Mouse (Mus musculus): ENCODE measurements at regions not wholly inside any gene's neighbourhood (a gene's known extent, or its start where the extent isn't known, plus 50 kb on each side); places are given as distances from the start of the nearest gene placed in this dataset.

DNA sequence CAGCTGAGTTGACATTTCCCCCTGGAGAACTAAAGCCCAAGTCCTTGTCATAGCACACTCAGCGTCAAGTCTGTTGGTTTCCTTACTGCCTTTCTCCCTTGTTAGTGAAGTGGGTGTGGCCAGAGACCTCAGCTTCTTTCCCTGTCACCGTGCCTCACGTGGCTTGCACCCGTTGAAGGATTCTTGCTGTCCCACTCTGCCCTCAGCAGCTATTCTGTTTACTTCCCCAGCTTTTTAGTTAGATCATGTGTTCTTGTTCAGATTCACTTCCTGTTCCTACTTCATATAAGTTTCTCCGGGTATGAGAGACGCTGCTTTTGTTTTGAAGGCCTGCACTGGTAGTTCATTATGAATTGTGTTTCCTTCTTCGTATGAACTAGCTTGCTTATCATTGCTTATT, 278.5 kb upstream of the Zfp703 start:
- Histone ChIP-seq H3K36me3 (replicated peaks) (no peaks in the 10 kb centered on the region), H3K9me3 (no peaks in the 10 kb centered on the region), H3K4me2 (no peak overlapping the region), H3K27ac (no peak overlapping the region), H3K9ac (no peak overlapping the region), H3K4me1 (no peaks in the 10 kb centered on the region), H3K27me3 (peaks cover 4% of the 10 kb centered on the region; the same call in 1 of the 2 replicates), H3K4me3 (replicated peaks) (no peak overlapping the region)
- no peak for ATAC-seq (ENCODE audit: low FRiP score)
- 75% methylated on average over 7 of the region's 7 CpGs for WGBS

DNA sequence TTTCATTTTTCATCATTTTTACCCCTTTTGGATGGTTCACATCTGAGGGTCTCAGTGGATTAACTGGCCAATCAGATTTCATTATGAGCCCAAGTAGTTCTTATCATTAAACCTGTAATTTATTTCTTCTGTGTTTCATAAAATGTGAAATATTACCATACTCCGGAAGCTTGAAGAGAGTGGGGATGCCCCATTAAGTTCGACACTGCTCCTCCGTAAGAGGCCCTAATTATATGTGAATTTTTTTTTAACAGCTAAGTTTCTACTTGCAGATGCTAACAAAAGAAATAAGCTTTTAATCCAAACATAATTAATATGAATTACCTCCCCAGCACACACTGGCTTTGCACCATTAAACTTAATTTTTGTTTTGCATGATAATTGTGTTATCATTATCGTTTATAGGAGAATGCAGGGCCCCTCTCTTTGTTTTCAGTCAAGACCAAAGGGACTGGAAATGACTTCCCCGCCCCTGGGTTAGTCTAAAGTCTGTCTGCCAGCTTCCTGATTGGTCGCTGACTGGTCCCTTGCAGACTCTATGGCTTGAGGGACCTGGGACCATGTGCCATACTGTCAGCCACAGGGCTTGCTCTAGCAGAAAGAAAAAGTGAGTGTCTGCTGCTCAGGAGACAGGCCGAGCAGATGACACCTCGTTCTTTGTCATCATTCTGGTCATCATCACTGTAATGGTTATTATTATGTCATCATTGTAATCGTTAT, 270.9 kb upstream of the Zfp703 start:
- WGBS = 49% methylated on average over 9 of the region's 9 CpGs
- Histone ChIP-seq H3K9ac (no peak overlapping the region), H3K27ac (no peak overlapping the region)

DNA sequence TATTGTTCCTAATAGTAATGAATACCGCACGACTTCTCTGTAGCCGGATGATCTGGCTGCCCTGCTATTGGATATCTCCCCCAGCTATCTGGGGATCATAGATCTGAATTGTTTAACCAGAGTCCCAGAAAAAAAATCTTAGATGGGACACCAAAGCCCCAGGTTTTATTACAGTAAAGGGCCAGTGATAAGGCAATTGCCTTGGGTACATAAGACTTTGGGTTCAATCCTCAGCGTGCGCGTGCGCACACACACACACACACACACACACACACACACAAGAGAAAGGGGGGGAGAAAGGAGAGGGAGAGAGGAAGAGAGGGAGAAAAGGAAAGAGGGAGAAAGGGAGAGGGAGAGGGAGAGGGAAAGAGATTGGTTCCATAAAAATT, 270.4 kb upstream of the Zfp703 start:
- ATAC-seq (ENCODE audit: low FRiP score) = no peak
- H3K36me3 ChIP-seq (replicated peaks) = no peaks in the 10 kb centered on the region
- H3K27me3 ChIP-seq = peaks cover 7% of the 10 kb centered on the region; the same call in 1 of the 2 replicates
- no peaks in the 10 kb centered on the region for H3K9me3 ChIP-seq
- no peak overlapping the region for H3K9ac ChIP-seq
- WGBS = 91% methylated on average over 7 of the region's 7 CpGs
- H3K4me1 ChIP-seq = 0 out of 2 replicates have a peak, but pooled peaks cover 2% of the 10 kb centered on the region
- H3K4me2 ChIP-seq = no peak overlapping the region
- no peak overlapping the region for H3K4me3 ChIP-seq (replicated peaks)
- H3K27ac ChIP-seq = no peak overlapping the region

More for the DNA sequence above, 270.9 kb upstream of the Zfp703 start:
- H3K36me3 ChIP-seq (replicated peaks) = no peaks in the 10 kb centered on the region
- H3K4me1 ChIP-seq = 0 out of 2 replicates have a peak, but pooled peaks cover 2% of the 10 kb centered on the region
- peaks cover 7% of the 10 kb centered on the region; the same call in 1 of the 2 replicates for H3K27me3 ChIP-seq
- no peak for ATAC-seq (ENCODE audit: low FRiP score)
- no peak overlapping the region for H3K4me2 ChIP-seq
- H3K9me3 ChIP-seq = no peaks in the 10 kb centered on the region
- H3K4me3 ChIP-seq (replicated peaks) = no peak overlapping the region

DNA sequence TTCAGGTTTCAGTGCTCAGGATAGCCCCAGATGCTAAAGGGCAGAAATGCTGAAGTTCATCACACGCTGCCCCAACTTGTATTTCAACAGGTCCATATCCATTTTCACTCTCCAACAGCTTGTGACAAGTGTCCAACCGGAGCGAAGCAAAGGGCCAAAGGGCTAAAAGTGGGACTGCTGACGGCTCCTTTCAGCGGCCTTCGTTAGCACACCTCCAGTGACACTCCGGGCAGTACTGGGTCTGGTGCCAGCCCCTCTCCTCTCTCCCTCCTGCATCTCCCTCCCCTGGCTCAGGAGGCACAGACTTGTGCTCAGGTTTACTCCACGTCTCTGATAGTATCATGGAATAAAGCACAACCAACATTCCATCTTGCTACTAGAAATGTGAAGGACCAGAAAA, 263.3 kb upstream of the Zfp703 start:
- H3K36me3 ChIP-seq (replicated peaks) = no peaks in the 10 kb centered on the region
- no peak overlapping the region for H3K4me3 ChIP-seq (replicated peaks)
- H3K27me3 ChIP-seq = 0 out of 2 replicates have a peak, but pooled peaks cover 1% of the 10 kb centered on the region
- no peak overlapping the region for H3K27ac ChIP-seq
- H3K9me3 ChIP-seq = no peaks in the 10 kb centered on the region
- H3K9ac ChIP-seq = no peak overlapping the region
- no peak for ATAC-seq (ENCODE audit: low FRiP score)
- WGBS = 87% methylated on average over 8 of the region's 8 CpGs
- H3K4me2 ChIP-seq = no peak overlapping the region
- peaks cover 4% of the 10 kb centered on the region; the same call in 1 of the 2 replicates for H3K4me1 ChIP-seq

DNA sequence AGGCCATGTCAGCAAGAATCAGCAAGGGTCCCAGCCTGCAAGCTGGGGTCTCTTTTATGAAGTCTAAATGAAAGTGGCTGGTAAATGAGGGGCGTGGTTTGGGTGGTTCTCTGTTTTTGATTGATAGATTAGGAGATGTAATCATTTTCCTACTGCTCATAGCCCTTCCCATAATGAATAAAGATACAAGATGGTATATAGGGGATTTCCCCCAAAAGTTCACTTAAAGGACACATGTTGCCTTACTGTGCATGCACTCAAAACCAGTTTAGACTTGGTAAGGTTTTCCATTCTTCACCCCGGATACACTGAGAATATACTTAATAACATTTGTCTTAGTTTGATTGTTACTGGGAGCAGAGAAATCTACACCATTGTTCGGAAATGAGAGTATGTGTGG, 262.4 kb upstream of the Zfp703 start:
- no peak for ATAC-seq (ENCODE audit: low FRiP score)
- no peak overlapping the region for H3K27ac ChIP-seq
- H3K4me2 ChIP-seq = no peak overlapping the region
- no peak overlapping the region for H3K4me3 ChIP-seq (replicated peaks)
- no peaks in the 10 kb centered on the region for H3K27me3 ChIP-seq
- peaks cover 7% of the 10 kb centered on the region; the same call in 1 of the 2 replicates for H3K4me1 ChIP-seq
- H3K36me3 ChIP-seq (replicated peaks) = no peaks in the 10 kb centered on the region
- 86% methylated on average over 3 of the region's 3 CpGs for WGBS
- H3K9ac ChIP-seq = no peak overlapping the region
- H3K9me3 ChIP-seq = no peaks in the 10 kb centered on the region

DNA sequence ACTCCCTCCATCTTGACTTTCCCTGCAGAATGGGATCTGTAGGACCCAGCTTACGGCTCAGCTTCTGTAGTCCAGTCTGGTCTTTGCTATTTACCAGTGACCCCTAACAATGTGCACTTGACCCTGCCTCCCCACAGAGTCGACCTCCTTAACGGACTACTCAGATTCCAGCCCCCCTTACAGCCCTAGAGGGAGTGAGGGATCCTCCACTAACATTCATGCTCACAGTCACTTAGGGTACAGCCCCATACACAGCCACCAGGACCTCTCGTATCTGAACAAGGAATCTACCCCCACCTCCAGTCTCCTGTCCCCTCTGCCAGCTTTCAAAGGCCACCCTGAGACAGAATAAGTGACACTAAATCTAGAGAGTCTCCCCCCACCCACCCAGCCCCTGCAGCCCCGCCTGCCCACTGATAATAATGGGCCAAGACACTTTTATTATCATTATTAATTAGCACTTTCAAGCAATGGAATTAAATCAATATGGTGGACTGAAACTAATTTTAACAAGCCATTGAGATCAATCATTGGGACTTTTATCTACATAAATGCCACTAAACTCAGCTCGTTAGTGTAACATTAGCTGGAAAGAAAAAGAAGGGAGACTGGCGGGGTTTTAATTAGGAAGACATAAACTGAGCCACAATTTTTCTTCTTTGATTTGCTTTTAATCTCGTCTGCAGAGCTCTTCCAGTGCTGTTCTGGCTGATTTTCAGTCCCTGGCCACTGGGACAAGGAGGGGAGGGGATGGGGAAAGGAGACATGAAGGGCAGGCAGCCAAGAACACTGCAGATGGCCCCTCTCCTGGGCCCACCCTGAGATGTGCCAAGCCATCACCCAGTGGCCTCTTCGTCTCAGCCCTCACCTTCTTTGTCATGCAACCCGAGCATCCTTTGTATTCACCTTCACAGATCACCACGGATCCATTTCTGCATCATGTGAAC, 258.4 kb upstream of the Zfp703 start:
- 0 out of 2 replicates have a peak, but pooled peaks cover 4% of the 10 kb centered on the region for H3K27me3 ChIP-seq
- ATAC-seq (ENCODE audit: low FRiP score) = no peak

DNA sequence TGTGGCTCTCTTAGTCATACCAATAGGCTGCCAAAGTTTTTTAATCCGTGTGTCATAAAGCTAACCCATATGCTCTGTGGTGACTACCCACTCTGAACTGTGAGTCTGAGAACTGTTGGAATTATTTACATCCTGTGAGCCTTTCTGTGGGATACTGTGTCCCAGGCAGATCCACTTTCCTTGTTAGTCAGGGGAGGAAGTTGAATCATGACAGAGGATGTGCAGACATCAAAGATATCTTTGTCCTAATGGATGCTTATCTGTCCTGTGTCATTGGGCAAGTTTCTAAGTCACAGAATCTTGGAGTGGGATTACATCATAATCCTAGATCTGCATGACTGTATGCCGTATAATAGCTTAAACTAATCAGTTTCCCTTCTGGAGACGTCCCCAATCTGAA, 254.4 kb upstream of the Zfp703 start:
- peaks cover 7% of the 10 kb centered on the region; the same call in 1 of the 2 replicates for H3K4me1 ChIP-seq
- H3K4me3 ChIP-seq (replicated peaks) = no peak overlapping the region
- WGBS = 73% methylated on average over 3 of the region's 3 CpGs
- H3K27ac ChIP-seq = no peak overlapping the region
- H3K9me3 ChIP-seq = no peaks in the 10 kb centered on the region
- H3K9ac ChIP-seq = no peak overlapping the region
- ATAC-seq (ENCODE audit: low FRiP score) = no peak
- H3K36me3 ChIP-seq (replicated peaks) = no peaks in the 10 kb centered on the region
- H3K27me3 ChIP-seq = 0 out of 2 replicates have a peak, but pooled peaks cover 4% of the 10 kb centered on the region
- no peak overlapping the region for H3K4me2 ChIP-seq

More for the DNA sequence above, 258.4 kb upstream of the Zfp703 start:
- no peaks in the 10 kb centered on the region for H3K36me3 ChIP-seq (replicated peaks)
- H3K4me2 ChIP-seq = no peak overlapping the region
- H3K9me3 ChIP-seq = no peaks in the 10 kb centered on the region
- H3K4me3 ChIP-seq (replicated peaks) = no peak overlapping the region
- H3K27ac ChIP-seq = no peak overlapping the region
- peaks cover 7% of the 10 kb centered on the region; the same call in 1 of the 2 replicates for H3K4me1 ChIP-seq
- no peak overlapping the region for H3K9ac ChIP-seq
- 32% methylated on average over 11 of the region's 11 CpGs for WGBS

DNA sequence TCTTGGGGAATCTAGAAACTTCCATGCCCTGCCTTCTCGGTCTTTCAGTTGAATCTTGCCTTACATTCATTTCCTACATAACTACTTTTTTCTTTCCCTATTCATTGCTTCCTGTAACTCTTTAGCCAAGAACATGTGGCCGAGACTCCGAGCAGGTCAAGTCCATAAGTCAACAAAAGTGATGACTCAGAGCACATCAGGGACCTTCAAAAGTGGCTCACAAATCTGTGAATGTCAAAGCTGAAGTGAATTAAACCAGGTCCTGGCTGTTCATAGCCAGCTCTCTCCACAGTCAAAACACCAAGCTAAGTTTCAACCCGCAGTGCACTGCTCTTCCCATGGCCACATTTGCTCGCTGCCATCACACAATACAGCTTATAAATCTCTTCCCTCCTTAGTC, 252.5 kb upstream of the Zfp703 start:
- Histone ChIP-seq H3K4me1 (no peaks in the 10 kb centered on the region), H3K9me3 (no peaks in the 10 kb centered on the region), H3K4me2 (no peak overlapping the region), H3K27ac (no peak overlapping the region), H3K9ac (no peak overlapping the region), H3K36me3 (replicated peaks) (no peaks in the 10 kb centered on the region), H3K27me3 (0 out of 2 replicates have a peak, but pooled peaks cover 4% of the 10 kb centered on the region), H3K4me3 (replicated peaks) (no peak overlapping the region)
- no peak for ATAC-seq (ENCODE audit: low FRiP score)
- WGBS = 92% methylated on average over 5 of the region's 5 CpGs

DNA sequence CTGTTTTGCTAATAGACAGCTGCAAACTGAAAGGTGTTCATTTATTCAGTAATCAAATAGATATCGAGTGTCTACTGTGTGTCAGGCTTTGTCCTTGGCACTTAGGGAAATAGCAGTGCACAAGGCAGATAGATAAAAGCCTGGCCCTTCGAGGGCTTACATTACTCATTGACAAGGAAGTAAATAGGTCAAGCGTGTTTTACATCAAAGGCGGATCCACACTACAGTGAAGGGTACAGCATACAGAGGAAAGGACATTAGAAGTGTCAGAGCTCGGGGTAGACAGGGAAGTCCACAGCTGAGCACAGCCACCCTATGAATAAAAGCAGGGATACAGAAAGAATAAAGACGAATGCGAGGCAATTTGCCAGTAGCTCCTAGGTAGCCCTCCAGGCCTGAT, 251.6 kb upstream of the Zfp703 start:
- no peaks in the 10 kb centered on the region for H3K4me1 ChIP-seq
- H3K36me3 ChIP-seq (replicated peaks) = no peaks in the 10 kb centered on the region
- H3K9ac ChIP-seq = no peak overlapping the region
- ATAC-seq (ENCODE audit: low FRiP score) = no peak
- H3K27me3 ChIP-seq = 0 out of 2 replicates have a peak, but pooled peaks cover 1% of the 10 kb centered on the region
- no peak overlapping the region for H3K4me3 ChIP-seq (replicated peaks)
- no peak overlapping the region for H3K4me2 ChIP-seq
- H3K9me3 ChIP-seq = no peaks in the 10 kb centered on the region
- WGBS = 70% methylated on average over 7 of the region's 7 CpGs
- H3K27ac ChIP-seq = no peak overlapping the region

DNA sequence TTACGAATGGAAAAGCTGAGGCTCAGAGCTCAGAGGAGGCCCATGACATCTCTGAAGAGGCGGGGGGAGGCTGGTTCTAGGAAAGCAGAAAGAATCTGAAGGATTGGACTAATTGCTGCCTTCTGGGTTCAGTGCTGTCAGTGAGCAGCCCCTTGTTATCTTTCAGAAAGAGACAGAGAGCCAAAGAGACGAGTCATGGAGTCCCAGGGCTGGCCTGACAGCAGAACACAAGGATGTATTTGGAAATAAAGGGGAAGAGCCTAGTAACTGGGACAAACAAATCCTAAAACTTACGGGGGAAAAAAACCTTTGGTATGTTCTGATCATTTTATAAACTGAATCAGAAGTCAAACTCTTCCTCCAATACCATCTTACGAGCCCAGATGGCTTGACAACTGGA, 247.8 kb upstream of the Zfp703 start:
- no peak for ATAC-seq (ENCODE audit: low FRiP score)
- H3K9ac ChIP-seq = no peak overlapping the region
- H3K9me3 ChIP-seq = no peaks in the 10 kb centered on the region
- H3K4me1 ChIP-seq = no peaks in the 10 kb centered on the region
- no peak overlapping the region for H3K4me3 ChIP-seq (replicated peaks)
- no peak overlapping the region for H3K27ac ChIP-seq
- no peaks in the 10 kb centered on the region for H3K27me3 ChIP-seq
- no peaks in the 10 kb centered on the region for H3K36me3 ChIP-seq (replicated peaks)
- H3K4me2 ChIP-seq = no peak overlapping the region
- whole genome bisulfite sequencing = 81% methylated on average over 5 of the region's 5 CpGs

DNA sequence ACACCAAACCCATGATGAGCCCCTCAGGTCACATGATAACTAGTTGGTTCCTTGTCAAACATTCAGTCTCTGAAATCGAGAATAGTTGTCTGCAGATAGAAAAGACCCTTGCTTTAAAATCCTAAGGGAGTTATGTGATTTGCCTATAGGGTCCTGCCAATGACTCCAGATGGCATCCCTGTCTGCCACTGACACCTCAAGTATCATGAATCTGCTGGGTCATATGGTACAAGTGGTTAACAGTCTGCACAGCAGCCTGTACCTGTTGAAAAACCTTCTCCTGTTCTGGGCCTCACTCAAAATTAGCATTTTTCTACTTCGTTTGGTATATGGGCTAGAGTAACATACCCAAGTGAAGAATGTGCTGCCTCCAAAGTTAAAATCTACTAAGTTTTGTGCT, 246.0 kb upstream of the Zfp703 start:
- WGBS = 83% methylated on average over 2 of the region's 2 CpGs
- H3K4me2 ChIP-seq = no peak overlapping the region
- no peaks in the 10 kb centered on the region for H3K4me1 ChIP-seq
- H3K27ac ChIP-seq = no peak overlapping the region
- no peaks in the 10 kb centered on the region for H3K9me3 ChIP-seq
- no peak for ATAC-seq (ENCODE audit: low FRiP score)
- H3K27me3 ChIP-seq = no peaks in the 10 kb centered on the region
- no peak overlapping the region for H3K9ac ChIP-seq
- H3K4me3 ChIP-seq (replicated peaks) = no peak overlapping the region
- H3K36me3 ChIP-seq (replicated peaks) = no peaks in the 10 kb centered on the region

DNA sequence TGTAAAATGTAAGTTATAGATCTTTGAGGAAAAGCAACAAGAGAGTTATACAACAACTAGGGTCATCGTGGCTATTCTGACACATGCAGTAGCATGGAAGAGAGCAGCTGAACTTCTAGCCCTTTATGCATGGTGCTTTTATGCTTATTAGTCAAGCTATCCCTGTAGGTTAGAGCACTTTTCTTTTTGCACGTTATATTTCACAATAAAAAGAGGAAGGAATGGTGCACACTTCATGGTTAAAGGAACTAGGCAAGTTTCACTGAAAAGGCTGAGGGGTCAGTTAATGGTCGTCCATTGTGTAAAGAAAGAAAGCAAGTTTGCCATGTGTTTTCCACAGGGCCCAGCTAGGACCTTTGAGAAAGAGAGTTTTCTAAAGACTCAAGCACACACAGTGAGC, 232.7 kb upstream of the Zfp703 start:
- Histone ChIP-seq H3K9ac (no peak overlapping the region), H3K9me3 (no peaks in the 10 kb centered on the region), H3K4me1 (peaks cover 11% of the 10 kb centered on the region), H3K27me3 (no peaks in the 10 kb centered on the region), H3K36me3 (replicated peaks) (no peaks in the 10 kb centered on the region), H3K27ac (no peak overlapping the region), H3K4me3 (replicated peaks) (no peak overlapping the region), H3K4me2 (no peak overlapping the region)
- ATAC-seq (ENCODE audit: low FRiP score) = no peak
- WGBS = 66% methylated on average over 3 of the region's 3 CpGs

All from forebrain, embryonic 12.5 days (tissue).